Mouse (Mus musculus): Measurements from ENCODE around the gene Fam131b.

- TF ChIP-seq MAFK (IDR thresholded peaks at IDR 0.05; ENCODE audit: insufficient read depth, low read depth, low read length) (no peak), ZC3H11A (IDR thresholded peaks at IDR 0.05; ENCODE audit: borderline replicate concordance, low read depth, low read length) (no peak), CHD2 (IDR thresholded peaks at IDR 0.05; ENCODE audit: low read depth, low read length) (no peak)
Observed at GRCm38 (mm10) chr6:42265391-42266330, 58.8 kb downstream of the Fam131b start.
